Mouse (Mus musculus) hindbrain, embryonic 15.5 days (tissue): ENCODE measurements around the gene Gm42906. TPM values are rescaled to one million over a fixed set of nuclear protein-coding genes. Genes with fewer than 3 reads are reported as not detected.

Source experiments
- ATAC-seq: fragments of 200-750 bp; cut with Nextera tagmentation; 2 replicates; pipeline ENCODE4 v1.8.0; 2017; ENCODE audit warnings: low read depth, moderate number of reproducible peaks, moderate TSS enrichment; ENCODE audit not compliant: low FRiP score
- H3K27ac ChIP-seq: fragments of 300-500 bp; sonication (generic); replicated peaks from 2 replicates; pipeline ENCODE4 v1.5.1; 2015; ENCODE audit warnings: mild to moderate bottlenecking, inconsistent platforms
- H3K27me3 ChIP-seq: fragments of 300-500 bp; sonication (generic); 2 replicates; pipeline ENCODE4 v1.6.1; 2015; ENCODE audit warnings: control low read depth, inconsistent platforms
- H3K36me3 ChIP-seq: fragments of 300-500 bp; sonication (generic); 2 replicates; pipeline ENCODE4 v1.6.1; 2015; ENCODE audit warnings: control low read depth, inconsistent platforms
- H3K4me1 ChIP-seq: fragments of 300-500 bp; sonication (generic); replicated peaks from 2 replicates; pipeline ENCODE4 v1.6.1; 2015; ENCODE audit warnings: control low read depth, inconsistent platforms
- H3K4me2 ChIP-seq: fragments of 300-500 bp; sonication (generic); 2 replicates; pipeline ENCODE4 v1.6.1; 2015; ENCODE audit warnings: moderate library complexity, mild to moderate bottlenecking, inconsistent platforms
- H3K4me3 ChIP-seq: fragments of 300-500 bp; sonication (generic); 2 replicates; pipeline ENCODE4 v1.5.1; 2015; ENCODE audit warnings: mild to moderate bottlenecking, inconsistent platforms
- H3K9ac ChIP-seq: fragments of 300-500 bp; sonication (generic); 2 replicates; pipeline ENCODE4 v1.6.1; 2015; ENCODE audit warnings: inconsistent platforms
- H3K9me3 ChIP-seq: fragments of 300-500 bp; sonication (generic); 2 replicates; pipeline ENCODE4 v1.6.1; 2016; ENCODE audit warnings: control low read depth, inconsistent platforms
- WGBS: fragments of 180-500 bp; shearing (Covaris S2); methylation state at CpG from one replicate; pipeline ENCODE4 v1.1.7; 2015; 5-methylcytosine and 5-hydroxymethylcytosine counted together
- polyA plus RNA-seq: library from polyadenylated mRNA; unstranded; fragments of >200 nt; fragmentation: Nextera tagmentation; extraction: Ambion mirVana; gene quantifications from 2 replicates; pipeline ENCODE4 v1.2.1, GENCODE M21; 2015

Gm42906 gene
- polyA plus RNA-seq, 1 experiment from 2014 or later, result not detected

DNA sequence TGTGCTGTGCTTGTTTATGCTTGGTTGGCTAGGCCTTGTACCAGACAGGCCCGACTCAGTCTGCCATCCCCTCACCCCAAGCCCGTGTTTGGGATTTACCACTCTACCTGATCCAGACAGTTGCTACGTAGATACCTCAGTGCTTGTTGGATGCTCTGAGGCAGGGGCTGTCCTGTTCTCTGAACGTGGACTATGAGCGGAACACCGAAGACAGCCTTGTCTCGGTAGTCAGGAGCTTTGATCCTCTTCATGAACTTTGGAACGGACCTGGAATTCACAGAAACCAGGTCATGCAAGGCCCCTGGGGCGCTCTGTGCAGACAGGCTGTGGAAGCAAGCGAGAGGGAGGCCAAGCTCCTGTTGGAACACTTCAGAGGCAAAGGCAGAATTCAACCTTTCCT, 368.6 kb downstream of the Gm42906 start:
- Histone ChIP-seq H3K4me3 (no peak overlapping the region), H3K27me3 (no peaks in the 10 kb centered on the region), H3K4me1 (peaks cover 18% of the 10 kb centered on the region), H3K4me2 (no peak overlapping the region), H3K9ac (no peak overlapping the region), H3K36me3 (peaks cover 8% of the 10 kb centered on the region), H3K27ac (no peak overlapping the region), H3K9me3 (no peaks in the 10 kb centered on the region)
- ATAC-seq, result no peak
- WGBS, result 90% methylated on average over 10 of the region's 10 CpGs

DNA sequence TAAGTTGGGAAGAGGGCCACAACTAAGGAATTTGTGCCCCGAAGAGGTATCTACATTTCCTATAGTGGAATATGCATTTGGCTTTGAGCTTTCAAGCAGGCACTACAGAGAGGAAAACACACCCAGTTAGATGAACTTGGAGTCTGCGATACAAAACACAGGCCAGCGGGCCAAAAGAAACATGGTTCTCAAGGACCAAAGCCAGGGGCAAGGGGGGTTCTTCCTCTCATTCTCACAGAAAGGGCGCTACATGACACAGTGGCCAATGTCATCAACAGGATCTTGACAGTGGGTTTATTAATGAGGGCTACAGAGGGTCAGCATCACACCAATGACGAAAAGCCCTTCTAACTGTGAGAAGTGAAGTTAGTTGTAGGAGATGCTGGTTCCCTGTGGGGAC, 370.2 kb downstream of the Gm42906 start:
- no peaks in the 10 kb centered on the region for H3K9me3 ChIP-seq
- no peak for ATAC-seq
- WGBS, result 95% methylated on average over 5 of the region's 5 CpGs

DNA sequence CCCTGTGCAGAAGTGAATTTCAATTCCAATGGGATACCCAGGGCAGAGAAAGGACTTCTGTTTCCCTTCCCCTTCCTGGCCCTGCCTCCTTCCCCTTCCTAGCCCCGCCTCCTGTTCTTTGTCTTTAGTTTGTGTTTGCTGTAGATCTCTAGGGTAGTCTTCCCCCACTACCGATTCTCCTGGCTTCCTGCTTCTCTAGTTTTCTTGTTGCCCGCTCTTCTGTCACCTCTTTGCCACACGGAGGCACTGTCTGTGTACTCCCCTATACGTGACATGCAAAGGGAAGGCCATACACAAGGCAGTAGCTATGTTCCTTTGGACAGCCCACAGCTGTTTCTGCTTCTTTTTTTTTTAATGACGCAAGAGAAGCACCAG, 371.1 kb downstream of the Gm42906 start:
- no peak for ATAC-seq
- Histone ChIP-seq H3K27ac (peak overlapping the region; percentile 73), H3K36me3 (peaks cover 1% of the 10 kb centered on the region; the same call in 1 of the 2 replicates), H3K9ac (no peak overlapping the region), H3K4me1 (peaks cover 18% of the 10 kb centered on the region), H3K4me2 (no peak overlapping the region), H3K27me3 (no peaks in the 10 kb centered on the region), H3K9me3 (no peaks in the 10 kb centered on the region), H3K4me3 (no peak overlapping the region)
- 63% methylated on average over 6 of the region's 6 CpGs for WGBS

More for the DNA sequence above, 370.2 kb downstream of the Gm42906 start:
- Histone ChIP-seq H3K4me1 (peaks cover 18% of the 10 kb centered on the region), H3K27ac (no peak overlapping the region), H3K4me3 (no peak overlapping the region), H3K27me3 (no peaks in the 10 kb centered on the region), H3K9ac (no peak overlapping the region), H3K36me3 (peaks cover 8% of the 10 kb centered on the region), H3K4me2 (no peak overlapping the region)

DNA sequence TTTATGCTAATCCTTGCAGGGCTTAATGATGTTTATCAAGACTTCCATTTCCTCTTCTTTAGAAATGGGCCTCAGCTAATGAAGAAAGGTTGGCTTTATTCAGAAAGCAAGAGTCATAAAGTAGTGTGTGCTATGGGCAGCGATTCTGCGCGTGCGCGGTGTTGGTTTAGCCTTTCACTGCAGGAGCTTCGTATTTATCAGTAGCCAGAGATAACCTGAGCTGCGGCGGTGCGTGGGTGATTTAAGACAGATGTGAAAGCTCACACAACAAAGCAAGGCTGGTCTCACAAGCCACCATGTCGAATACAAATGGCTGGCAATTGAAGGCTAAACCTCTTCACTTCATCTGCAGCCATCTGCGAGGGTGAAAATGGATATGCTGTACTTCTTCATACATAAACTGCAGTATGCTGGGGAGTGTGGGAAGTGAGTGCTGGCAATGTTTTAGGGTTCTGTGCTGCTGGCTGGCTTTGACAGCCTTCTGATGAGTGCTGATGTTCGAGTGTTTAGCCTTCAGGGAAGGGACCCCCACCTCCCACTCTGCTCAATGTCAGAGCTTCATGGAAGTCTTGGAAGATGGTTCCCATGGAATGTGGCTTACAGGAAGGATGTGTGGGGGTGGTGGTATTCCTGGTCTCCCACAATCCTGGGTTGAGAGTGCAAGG, 371.6 kb downstream of the Gm42906 start:
- WGBS, result 59% methylated on average over 12 of the region's 12 CpGs
- H3K4me1 ChIP-seq, result peaks cover 18% of the 10 kb centered on the region
- H3K4me2 ChIP-seq, result no peak overlapping the region
- H3K36me3 ChIP-seq, result no peaks in the 10 kb centered on the region
- no peak overlapping the region for H3K9ac ChIP-seq
- H3K27ac ChIP-seq, result peak overlapping the region; percentile 73
- no peaks in the 10 kb centered on the region for H3K9me3 ChIP-seq
- H3K4me3 ChIP-seq, result no peak overlapping the region
- H3K27me3 ChIP-seq, result no peaks in the 10 kb centered on the region
- peak; percentile 28; the same call in 1 of the 2 replicates for ATAC-seq

DNA sequence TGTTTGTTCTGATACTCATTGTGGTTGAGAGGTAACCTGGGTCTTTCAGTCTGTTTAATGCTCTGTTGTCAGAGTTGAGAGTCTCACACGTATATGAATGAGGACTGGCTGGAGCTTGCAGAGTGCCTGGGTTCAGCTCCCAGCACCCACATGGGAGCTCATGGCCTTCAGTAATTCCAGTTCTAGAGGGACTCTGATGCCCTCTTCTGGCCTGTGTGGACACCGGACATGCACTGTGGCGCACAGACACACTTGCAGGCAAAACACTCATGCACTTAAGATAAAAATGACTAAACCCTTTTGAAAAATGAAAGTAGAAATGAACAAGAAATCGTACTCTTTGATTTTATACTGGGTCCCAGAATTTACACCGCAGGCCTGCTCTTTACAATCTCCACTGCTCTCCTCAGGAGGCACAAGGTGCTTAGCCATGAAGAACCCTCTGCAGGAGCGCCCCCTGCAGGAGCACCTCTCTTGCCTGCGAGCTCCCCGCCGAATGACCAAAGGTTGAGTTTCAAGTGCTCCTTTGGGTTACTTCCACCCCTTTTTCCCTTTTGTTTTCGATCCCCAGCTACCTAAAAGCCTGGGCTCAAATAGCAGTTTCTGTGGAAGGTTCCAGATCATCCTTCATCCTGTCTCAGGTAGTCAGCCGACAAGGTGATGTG, 372.4 kb downstream of the Gm42906 start:
- peak overlapping the region; percentile 25; the same call in 1 of the 2 replicates for H3K27ac ChIP-seq

DNA sequence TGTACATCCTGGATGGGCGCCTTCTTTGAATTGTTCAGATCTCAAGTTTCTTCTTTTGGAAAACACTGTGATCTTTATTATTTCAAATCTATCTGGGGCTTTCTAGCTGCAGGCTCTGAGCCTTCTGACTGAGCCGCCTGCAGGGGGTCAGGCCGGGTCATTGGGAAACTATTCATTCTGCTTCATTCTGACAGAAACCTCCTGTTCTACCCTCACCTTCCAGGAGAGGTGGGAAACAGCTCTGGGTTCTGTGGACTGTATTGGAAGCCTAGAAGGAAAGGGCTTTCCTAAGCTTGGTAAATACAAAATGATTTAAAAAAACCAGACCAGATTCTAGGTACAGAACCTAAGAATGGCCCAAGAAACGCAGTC, 373.2 kb downstream of the Gm42906 start:
- no peaks in the 10 kb centered on the region for H3K9me3 ChIP-seq
- H3K4me3 ChIP-seq, result no peak overlapping the region
- H3K4me1 ChIP-seq, result peaks cover 18% of the 10 kb centered on the region
- 0 out of 2 replicates have a peak overlapping the region, but pooled peaks have one; percentile 13 for H3K27ac ChIP-seq
- ATAC-seq, result no peak
- no peak overlapping the region for H3K9ac ChIP-seq
- H3K4me2 ChIP-seq, result no peak overlapping the region
- 48% methylated on average over 4 of the region's 4 CpGs for WGBS
- H3K27me3 ChIP-seq, result no peaks in the 10 kb centered on the region
- H3K36me3 ChIP-seq, result no peaks in the 10 kb centered on the region

More for the DNA sequence above, 372.4 kb downstream of the Gm42906 start:
- WGBS, result 92% methylated on average over 11 of the region's 11 CpGs
- peaks cover 18% of the 10 kb centered on the region for H3K4me1 ChIP-seq
- no peak overlapping the region for H3K9ac ChIP-seq
- ATAC-seq, result no peak
- no peak overlapping the region for H3K4me3 ChIP-seq
- no peaks in the 10 kb centered on the region for H3K9me3 ChIP-seq
- no peak overlapping the region for H3K4me2 ChIP-seq
- no peaks in the 10 kb centered on the region for H3K36me3 ChIP-seq
- H3K27me3 ChIP-seq, result no peaks in the 10 kb centered on the region

DNA sequence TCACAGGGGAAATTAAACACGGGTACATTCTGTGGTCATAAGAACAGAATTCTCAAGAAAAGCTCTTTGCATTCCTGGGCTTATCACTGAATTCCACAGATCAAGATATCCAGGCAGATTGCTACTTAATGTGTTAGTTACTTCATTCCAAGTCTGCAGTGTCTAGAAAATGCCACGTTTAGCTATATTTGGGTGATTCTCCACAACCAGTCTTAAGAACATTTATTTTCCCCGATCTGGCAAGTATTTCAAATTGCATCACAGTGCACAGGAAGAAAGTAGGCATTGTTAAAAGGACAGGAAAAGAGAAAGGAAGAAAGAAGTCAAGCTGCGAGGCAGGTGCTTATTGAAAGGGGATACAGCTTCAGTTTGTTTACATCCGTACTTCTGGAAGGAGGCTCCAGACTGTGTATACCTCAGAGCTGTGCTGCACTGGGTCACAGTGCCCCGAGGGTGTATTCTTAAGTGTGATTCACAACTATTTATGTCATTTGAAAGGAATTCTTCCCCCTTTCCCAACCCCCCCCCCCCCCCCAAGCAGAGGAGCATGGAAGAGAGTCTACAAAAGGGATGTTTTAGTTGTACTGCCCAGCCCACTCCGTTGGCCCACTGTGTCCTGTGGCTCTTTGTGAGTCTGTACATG, 373.7 kb downstream of the Gm42906 start:
- WGBS, result 35% methylated on average over 7 of the region's 7 CpGs
- no peak for ATAC-seq
- H3K27ac ChIP-seq, result 0 out of 2 replicates have a peak overlapping the region, but pooled peaks have one; percentile 49

DNA sequence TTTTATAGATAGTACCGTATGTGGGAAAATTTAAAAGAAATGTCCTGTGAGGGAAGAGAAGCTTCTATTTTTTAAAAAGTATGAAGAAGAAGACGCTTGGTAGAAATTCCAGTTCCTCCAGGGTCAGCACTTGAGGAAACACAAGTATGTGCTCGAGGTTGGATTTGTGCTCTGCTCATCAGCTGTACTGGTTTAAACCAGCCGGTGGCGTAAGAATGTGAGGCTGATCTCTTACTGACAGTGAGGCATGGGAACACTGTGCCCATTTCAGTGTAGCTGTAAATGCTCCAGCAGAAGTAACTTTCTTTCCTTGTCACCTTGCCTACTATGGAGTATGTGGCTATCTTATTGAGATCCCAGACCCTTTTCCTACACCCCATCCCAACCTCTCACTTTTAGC, 374.8 kb downstream of the Gm42906 start:
- Histone ChIP-seq H3K4me3 (no peak overlapping the region), H3K27me3 (no peaks in the 10 kb centered on the region), H3K27ac (no peak overlapping the region), H3K9ac (no peak overlapping the region), H3K4me1 (peaks cover 18% of the 10 kb centered on the region), H3K9me3 (no peaks in the 10 kb centered on the region), H3K36me3 (no peaks in the 10 kb centered on the region), H3K4me2 (no peak overlapping the region)
- WGBS, result 92% methylated on average over 5 of the region's 5 CpGs
- ATAC-seq, result no peak

More for the DNA sequence above, 373.7 kb downstream of the Gm42906 start:
- Histone ChIP-seq H3K9ac (no peak overlapping the region), H3K4me3 (no peak overlapping the region), H3K4me2 (no peak overlapping the region), H3K4me1 (peaks cover 18% of the 10 kb centered on the region), H3K27me3 (no peaks in the 10 kb centered on the region), H3K36me3 (no peaks in the 10 kb centered on the region), H3K9me3 (no peaks in the 10 kb centered on the region)

DNA sequence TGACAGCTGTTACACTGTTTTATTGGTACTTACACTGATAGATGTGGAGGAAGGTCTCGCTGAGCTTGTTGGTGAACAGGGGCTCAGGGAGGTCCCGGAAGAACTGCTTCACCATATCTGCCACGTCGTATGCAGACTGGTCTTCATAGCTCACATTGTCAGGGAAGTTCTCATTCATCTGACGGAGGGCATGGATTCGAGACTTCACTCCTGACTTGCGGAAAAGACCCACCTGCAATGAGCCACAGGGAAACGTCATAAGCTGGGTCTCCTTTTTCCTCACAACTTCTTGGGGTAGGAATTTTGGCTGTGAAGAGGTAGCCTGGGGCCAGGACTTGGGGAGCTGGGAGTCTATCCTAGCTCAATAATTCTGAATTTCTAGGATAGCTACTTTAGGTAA, 375.6 kb downstream of the Gm42906 start:
- 97% methylated on average over 8 of the region's 8 CpGs for WGBS
- H3K27ac ChIP-seq, result no peak overlapping the region
- no peak overlapping the region for H3K9ac ChIP-seq
- no peaks in the 10 kb centered on the region for H3K9me3 ChIP-seq
- no peak overlapping the region for H3K4me3 ChIP-seq
- H3K27me3 ChIP-seq, result no peaks in the 10 kb centered on the region
- ATAC-seq, result no peak
- H3K4me1 ChIP-seq, result peaks cover 18% of the 10 kb centered on the region
- H3K36me3 ChIP-seq, result no peaks in the 10 kb centered on the region
- no peak overlapping the region for H3K4me2 ChIP-seq

DNA sequence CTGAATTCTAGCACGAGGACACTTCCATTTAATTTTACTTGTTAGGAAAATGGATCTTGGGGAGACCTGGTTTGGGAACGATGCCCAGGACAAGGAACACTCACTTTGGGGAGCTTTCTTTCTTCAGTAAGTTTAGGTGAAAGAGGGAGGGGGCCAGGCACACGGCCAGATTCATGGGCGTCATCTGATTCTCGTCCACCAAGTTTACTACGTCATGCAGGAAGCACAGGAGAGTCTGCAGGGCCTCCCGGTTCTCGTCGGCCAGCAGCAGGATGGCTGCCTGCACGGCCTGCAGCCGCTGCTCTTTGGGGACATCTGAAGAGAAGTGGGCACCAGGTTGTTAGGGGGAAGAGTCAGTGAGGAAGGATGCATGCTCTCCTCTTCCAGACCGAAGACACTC, 380.5 kb downstream of the Gm42906 start:
- Histone ChIP-seq H3K36me3 (no peaks in the 10 kb centered on the region), H3K4me3 (no peak overlapping the region), H3K27me3 (no peaks in the 10 kb centered on the region), H3K9me3 (no peaks in the 10 kb centered on the region), H3K27ac (no peak overlapping the region), H3K9ac (no peak overlapping the region), H3K4me2 (no peak overlapping the region), H3K4me1 (no peaks in the 10 kb centered on the region)
- no peak for ATAC-seq
- WGBS, result 90% methylated on average over 12 of the region's 12 CpGs

DNA sequence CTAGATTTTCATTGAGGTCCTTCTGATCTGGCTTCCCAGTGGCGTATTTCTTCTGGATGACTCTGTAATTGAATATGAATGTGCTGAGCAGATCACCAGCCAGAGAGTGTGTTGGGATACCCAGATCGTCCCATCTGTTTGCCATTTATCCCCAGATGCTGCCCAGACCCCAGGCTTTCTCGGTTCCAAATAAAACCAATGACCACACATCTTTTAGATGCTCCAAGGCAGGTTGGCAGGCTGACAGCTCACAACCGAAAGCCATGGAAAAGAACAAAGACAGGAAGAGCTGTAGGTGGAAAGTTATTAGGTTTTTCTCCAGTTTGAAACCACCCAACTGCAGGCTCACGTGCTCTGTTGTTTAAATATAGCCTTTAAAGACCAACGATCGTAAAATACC, 381.0 kb downstream of the Gm42906 start:
- Histone ChIP-seq H3K27ac (no peak overlapping the region), H3K27me3 (no peaks in the 10 kb centered on the region)
- 76% methylated on average over 7 of the region's 7 CpGs for WGBS

DNA sequence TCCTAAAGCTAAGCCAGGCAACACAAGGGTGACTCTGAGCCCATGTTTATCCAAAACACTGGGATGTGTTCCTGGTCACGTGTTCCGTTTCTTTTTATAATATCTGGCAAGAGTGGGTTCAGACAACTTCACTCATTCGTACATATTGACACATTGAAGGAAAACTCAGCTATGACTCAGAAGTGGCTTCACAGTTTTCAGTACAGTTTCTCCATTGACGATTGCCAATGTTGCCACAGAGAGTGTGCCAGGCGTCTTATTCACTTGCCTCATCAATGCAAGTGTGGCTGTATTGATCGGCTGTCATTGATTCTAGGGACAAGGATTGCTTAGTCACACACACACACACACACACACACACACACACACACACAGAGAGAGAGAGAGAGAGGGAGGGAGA, 381.8 kb downstream of the Gm42906 start:
- Histone ChIP-seq H3K27me3 (no peaks in the 10 kb centered on the region), H3K4me1 (no peaks in the 10 kb centered on the region), H3K4me2 (no peak overlapping the region), H3K27ac (no peak overlapping the region), H3K4me3 (no peak overlapping the region), H3K36me3 (no peaks in the 10 kb centered on the region), H3K9ac (no peak overlapping the region), H3K9me3 (no peaks in the 10 kb centered on the region)
- WGBS, result 96% methylated on average over 6 of the region's 6 CpGs
- no peak for ATAC-seq

More for the DNA sequence above, 381.0 kb downstream of the Gm42906 start:
- Histone ChIP-seq H3K4me3 (no peak overlapping the region), H3K4me1 (no peaks in the 10 kb centered on the region), H3K4me2 (no peak overlapping the region), H3K9ac (no peak overlapping the region), H3K9me3 (no peaks in the 10 kb centered on the region), H3K36me3 (no peaks in the 10 kb centered on the region)
- no peak for ATAC-seq
